Mouse (Mus musculus) cerebellum, adult 9-11 months (tissue): ENCODE results near the gene Fgfr2.
"Not testable (repeated sequence)": the region's sequence is repeated elsewhere in the genome, so short reads cannot be mapped to it uniquely, and the experiment has no call there.

Source experiments
- DNase-seq: peaks from one replicate; pipeline ENCODE4 v3.0.0; 2022

Fgfr2 gene

DNA sequence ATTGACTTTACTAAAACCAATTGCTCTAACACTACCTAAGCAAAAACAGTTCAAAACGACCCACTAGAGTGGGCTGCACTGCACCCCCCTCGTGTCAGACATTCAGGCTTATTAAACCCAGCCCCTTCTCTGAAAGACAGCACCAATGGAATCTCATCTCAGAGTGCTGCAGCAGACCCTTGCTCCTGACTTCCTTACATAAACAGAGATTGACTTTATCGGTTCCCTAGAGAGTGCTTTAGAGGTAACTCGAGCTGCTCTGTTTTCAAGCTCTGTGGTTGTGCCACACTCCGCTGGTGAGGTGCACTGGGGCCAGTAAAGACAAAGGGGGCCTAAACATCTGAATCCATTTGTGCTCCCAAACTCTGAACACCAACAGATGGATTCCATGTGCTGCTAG, 2696.6 kb downstream of the Fgfr2 start:
- DNase-seq, result no peak

DNA sequence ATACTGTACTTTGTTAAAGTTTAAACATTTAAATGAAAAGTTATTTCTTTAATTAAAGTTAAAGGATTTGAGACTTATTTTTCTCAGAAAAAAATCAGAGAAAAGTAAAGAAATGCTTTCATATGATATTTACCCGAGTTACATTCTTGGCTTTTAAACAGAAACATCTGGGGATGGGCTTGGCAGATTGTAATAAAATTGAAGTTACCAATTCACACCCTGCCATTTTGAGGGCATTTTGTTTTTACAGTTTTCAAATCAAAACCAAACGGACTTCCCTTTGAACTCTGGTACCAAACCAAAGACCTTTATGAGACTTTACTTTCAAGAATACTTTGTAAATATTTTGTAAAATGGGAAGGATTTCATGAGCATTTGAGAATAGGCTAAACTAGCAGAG, 2697.2 kb downstream of the Fgfr2 start:
- no peak for DNase-seq

- DNase-seq, result no peak
Measured at GRCm38 (mm10) chr7:130419961-130420360, 2703.2 kb downstream of the Fgfr2 start.

DNA sequence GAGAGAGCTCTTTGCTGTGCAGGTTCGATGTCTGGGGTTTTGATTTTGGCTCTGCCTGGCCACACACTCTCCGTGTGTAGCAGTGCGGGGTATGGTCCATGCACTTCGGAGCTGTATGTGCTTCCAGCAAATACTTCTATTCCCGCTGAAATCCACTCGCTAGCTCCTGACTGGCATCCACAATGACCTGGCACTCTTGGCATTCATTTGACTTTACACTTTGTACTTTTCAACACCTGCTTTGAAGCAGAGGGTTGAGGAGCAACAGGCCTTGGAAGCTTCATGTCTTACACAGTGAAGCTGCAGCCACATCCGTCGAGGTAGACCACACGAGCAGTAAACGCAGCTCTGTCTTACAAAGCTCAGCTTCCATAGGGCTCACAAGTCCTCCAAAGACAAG, 2715.5 kb downstream of the Fgfr2 start:
- DNase-seq, result no peak

- no peak for DNase-seq
Measured at GRCm38 (mm10) chr7:130403346-130403745, 2719.8 kb downstream of the Fgfr2 start.

GRCm38 (mm10) chr7:130394697-130395096, 2728.5 kb downstream of the Fgfr2 start:
- no peak for DNase-seq

GRCm38 (mm10) chr7:130390060-130390459, 2733.1 kb downstream of the Fgfr2 start:
- DNase-seq, result not testable (repeated sequence)

DNA sequence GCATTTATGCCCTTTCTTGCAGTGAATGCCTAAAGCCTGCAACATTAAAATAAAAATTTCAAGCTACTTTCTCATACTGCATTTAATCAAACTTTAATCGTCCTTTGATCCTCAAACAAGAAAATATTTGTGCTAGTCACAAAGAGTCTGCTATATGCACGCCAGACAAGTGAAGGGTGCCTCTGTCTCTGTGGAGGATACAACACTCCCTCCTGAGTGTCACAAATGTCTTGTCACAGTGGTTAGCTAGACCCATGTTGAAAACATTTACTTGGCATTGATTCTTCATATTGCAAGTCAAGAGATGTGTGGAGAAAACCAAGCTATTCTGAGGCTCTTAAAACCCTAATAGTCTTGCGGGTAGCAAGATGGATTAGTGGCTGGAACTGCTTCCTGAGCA, 2736.8 kb downstream of the Fgfr2 start:
- no peak for DNase-seq

DNA sequence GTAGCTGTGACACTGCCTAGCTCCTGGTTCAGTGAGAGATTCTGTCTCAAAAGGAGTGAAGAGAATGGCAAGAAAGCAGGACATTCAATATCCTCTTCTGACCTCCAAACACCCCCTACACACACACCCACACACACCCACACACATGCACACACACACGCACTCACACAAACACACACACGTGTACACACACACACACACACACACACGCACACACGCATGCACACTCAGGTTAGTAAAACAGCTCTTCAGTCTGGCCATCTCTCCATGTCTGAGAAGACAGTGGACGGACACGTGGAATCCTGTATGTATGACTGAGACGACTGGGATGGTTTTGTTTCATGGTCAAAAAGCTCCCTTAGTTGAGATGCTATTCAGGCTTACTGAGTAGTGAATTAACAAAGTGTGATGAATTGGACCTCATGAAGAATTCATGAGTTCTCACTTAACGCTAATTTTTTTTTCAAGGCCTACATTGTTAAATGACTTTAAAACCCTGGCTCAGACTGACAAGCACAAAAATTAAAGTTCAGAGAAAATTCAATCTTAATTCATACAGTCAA, 2737.3 kb downstream of the Fgfr2 start:
- no peak for DNase-seq

GRCm38 (mm10) chr7:130382126-130382525, 2741.0 kb downstream of the Fgfr2 start:
- DNase-seq, result no peak

DNA sequence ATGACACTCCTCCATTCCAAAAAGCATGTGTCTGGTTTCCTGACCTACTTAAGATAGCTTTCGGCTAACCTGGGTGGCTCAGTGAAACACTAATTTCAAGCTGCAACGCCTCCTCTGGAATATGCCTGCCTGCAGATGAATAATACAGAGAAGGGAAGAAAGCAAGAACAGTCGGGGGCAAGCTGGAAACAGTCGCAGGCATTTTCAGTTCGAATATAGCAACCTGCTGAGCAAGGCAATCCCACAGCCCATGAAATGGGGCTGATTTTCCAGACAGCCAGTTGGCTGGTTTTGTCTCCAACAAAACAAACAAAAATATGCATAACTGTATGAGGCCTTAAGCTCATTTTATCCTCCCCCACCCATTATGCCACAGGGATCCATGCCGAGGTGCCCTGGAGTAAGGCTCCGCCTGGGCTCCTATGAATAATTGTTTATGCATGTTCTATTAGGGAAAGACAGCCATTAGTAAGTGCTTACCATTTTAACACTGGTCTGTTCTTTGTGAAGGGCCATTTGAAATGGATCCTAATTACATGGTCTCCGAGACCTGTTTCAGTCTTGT, 2741.7 kb downstream of the Fgfr2 start:
- DNase-seq, result no peak

DNA sequence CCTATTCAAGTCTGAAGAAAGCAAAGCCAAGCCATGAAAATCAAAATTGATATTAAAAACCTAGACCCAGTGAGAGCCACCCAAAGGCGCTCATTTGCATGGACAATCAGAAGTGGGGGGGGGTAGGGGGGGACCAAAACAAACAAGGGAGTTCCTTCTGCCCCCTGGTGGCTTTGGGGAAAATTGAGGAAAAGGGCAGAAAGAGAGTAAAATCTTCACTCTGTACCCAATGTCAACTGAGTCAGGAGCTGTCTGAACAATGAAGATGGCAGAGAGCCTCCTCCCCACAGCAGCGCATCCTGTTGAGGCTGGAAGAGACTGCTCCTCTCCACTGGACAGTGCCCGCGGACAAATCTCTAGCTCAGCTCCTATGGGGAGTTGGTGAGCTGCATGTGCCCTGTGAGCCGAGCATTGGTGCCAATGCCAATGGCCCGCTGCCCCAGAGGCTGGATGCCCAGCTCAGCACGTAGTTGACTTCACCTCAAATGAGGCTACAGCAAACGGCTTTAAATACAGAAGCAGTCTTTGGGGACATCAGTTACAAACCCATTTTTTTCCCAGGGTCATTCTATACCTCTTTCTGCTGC, 2742.3 kb downstream of the Fgfr2 start:
- peak; percentile 84 for DNase-seq

DNA sequence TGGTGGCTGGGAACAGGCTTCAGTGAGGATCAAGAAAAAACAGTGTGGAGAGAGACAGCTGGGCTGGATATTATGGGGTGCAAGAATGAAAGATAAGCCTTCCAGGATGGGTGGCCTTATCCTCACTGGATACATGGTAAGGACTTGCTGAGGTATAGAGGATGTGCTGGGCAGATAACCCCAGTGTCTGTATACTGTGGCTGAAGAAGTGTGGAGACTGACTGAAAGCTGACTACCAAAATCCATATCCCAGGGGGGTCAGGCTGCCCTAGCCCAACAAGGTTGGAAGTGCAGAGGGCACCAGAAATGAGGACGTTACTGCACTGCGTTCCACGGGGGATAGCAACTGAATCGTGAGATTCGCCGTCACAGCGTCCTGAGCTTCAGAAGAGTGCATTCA, 2742.8 kb downstream of the Fgfr2 start:
- peak; percentile 23 for DNase-seq

- DNase-seq, result no peak
Measured at GRCm38 (mm10) chr7:130379886-130380285, 2743.3 kb downstream of the Fgfr2 start.

DNA sequence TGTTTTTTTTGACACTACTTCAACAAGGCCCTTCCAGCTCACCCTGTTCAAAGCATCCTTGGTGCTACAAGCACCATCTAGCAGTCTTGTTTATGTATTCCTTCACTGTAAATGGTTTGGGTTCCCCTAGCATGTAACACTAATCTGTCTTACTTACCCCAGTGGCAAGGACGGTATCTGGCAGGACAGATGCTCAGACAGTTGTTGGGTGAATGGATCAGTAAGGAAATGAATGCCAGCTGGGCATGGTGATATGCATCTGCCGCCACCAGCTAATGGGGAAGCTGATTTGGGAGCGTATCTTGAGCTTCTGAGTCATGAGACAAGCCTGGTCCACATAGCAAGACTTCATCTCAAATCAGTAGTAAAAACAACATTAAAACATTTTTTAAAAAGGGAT, 2744.8 kb downstream of the Fgfr2 start:
- DNase-seq, result no peak

DNA sequence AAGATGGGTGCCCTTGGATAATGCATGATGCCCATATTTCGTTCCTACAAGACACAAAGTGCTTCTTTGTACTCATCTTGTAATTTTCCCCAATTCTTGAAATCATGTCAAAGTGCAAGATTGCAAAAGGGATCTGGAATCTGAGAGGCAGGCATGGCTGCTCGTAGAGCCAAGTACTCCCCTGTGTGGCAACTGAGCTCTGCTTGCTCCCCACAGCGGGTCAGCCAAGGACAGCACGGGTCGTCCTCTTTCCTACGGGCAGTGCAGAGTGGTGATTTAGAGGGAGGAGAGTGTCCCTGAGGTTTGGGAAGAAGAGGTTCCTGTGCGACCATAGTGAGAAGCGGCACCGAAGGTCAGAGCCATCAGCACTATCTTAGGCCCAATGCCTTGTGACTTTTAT, 2748.8 kb downstream of the Fgfr2 start:
- no peak for DNase-seq

DNA sequence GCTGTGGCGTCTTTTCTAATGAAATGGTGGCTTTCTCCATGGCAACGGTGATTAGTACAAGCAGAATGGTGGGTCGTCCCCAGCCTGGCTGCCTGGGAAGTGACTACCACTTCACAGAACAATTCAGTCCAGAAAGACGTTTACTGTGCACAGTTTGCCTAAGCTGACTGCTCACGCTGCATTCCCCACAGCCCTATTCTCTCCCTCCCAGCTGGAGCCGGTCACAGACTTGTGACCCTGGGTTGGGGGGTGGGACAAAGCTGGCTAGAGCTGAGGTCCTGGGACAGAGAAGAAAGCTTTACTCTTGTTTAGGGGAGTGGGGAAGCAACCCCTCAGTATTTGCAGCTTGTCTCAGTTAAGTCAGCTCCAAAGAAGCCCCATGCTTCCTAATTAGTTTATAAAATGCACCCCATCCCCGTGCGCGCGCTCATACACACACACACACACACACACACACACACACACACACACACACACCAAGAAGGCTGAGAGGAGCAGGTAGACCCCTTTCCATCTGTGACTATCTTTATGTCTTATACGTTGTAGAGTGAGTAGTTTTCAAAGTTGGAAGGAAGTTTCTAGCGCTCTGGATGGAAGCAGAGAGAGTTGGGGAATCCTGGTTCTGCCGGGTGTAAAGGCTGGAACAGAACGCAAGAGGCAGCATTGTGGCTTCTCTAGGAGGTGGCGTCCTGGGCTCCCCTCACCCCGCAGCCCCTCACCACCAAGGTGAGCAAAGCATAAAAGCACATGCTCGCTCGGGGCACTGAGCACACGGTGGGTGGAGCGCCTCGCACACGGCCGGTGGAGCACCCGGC, 2754.1 kb downstream of the Fgfr2 start:
- DNase-seq, result no peak

- no peak for DNase-seq
Measured at GRCm38 (mm10) chr7:130368036-130368826, 2754.9 kb downstream of the Fgfr2 start.

- no peak for DNase-seq
Measured at GRCm38 (mm10) chr7:130367222-130368035, 2755.7 kb downstream of the Fgfr2 start.

DNA sequence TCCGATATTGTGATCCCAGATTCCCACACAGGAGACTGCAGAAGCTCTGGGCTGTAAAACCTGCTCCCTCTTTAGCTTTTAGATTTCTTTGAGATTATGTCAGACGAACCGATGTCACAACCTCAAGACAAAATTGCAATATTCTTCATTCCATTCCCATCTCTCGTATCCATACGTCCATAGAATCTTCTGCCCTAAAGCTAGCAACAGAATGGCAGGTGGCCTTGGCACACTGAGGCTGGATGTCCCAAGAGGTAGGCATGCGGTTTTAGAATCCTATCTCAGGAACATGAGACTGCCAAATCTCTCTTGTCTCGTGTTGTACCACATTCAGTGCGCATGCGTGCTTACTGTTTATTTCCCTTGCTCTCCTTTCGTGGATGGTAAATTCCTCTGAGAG, 2757.4 kb downstream of the Fgfr2 start:
- DNase-seq, result no peak

DNA sequence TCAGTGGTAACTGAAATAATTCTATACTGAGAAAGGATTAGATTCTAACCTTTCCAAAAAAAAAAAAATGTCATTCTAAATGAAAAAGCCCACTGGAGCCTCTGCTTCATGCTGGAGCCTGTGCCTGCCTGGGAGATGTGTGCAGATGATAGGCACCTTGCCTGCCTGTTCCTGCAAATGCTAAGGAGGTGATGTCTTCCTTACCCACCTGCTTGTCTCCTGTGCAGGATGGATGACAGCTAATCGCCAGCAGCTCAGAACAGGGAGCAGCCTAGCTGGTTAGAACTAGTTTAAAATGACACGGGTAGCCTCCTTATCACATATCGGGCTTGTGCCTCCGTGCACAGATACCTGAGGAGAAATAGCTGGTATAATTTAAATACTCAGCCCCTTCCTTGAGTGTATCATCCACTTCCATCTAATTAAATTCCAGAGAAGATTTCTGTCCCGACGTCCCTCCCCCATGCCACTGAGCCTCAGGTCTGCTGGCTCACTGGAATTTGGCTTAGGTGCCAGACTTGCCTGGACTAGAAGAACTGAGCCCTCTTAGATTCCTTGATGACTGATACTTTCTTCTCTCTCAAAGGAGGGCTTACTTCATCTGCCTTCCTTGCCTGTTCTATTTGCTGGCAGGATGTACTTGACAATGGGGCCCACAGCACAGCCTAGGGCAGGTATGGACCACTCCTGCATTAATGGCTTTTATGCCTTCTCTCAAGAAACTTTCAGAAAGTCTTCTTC, 2782.6 kb downstream of the Fgfr2 start:
- DNase-seq, result no peak

GRCm38 (mm10) chr7:130337601-130338000, 2785.5 kb downstream of the Fgfr2 start:
- DNase-seq, result no peak
